In the genomic region with DNA sequence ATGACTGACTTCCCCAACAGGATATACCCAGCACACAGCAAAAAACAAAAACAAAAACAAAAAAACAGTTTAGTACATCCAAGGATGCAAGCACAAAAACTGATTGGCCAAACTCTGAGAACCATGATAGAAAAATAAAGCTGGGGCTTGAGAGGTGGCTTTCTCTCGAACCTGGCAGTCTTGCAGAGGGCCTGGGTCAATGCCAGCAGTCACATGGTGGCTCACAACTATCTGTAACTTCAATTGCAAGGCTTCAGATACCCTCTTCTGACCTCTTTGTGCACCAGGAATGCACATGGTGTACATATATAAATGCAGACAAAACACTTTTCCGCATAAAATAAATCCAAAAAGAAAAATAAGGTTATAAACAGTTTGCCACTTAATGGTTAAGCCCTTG, we compare ENCODE assay signal across 8 mouse cellular contexts. TPM values are rescaled to one million over a fixed set of nuclear protein-coding genes. Genes with fewer than 3 reads are reported as not detected.
DNase-seq lines count a peak whose midpoint lies in the region; ATAC-seq and TF ChIP-seq lines count a peak whose summit lies in the region.

No protein-coding gene starts in this region.

- no peaks in the 10 kb centered on the region for H3K9me3 ChIP-seq in kidney, postnatal 0 days (replicated peaks; ENCODE audit: low read length)
- no peaks in the 10 kb centered on the region for H3K9me3 ChIP-seq in stomach, embryonic 15.5 days

- TF ChIP-seq CTCF in kidney, postnatal 0 days (IDR thresholded peaks at IDR 0.05; ENCODE audit: low read depth), result no peak

- H3K4me2 ChIP-seq in kidney, postnatal 0 days (ENCODE audit: low read length), result peak overlapping the region; percentile 93
- peak overlapping the region; percentile 82 for H3K4me2 ChIP-seq in stomach, embryonic 15.5 days

- H3K36me3 ChIP-seq in kidney, postnatal 0 days (ENCODE audit: insufficient read depth, low read length), result no peaks in the 10 kb centered on the region
- no peaks in the 10 kb centered on the region for H3K36me3 ChIP-seq in stomach, embryonic 15.5 days

- WGBS in kidney, postnatal 0 days, result 52% methylated on average over 2 of the region's 2 CpGs
- WGBS in stomach, embryonic 15.5 days, result 49% methylated on average over 2 of the region's 2 CpGs

- ATAC-seq in kidney, postnatal 0 days (replicated peaks; ENCODE audit: low FRiP score, low read depth), result no peak
- no peak for ATAC-seq in stomach, embryonic 15.5 days (ENCODE audit: insufficient read depth, low FRiP score, low read depth)

- H3K27ac ChIP-seq in kidney, postnatal 0 days, result peak overlapping the region; percentile 95; the same call in 1 of the 2 replicates
- no peak overlapping the region for H3K27ac ChIP-seq in stomach, embryonic 15.5 days

- H3K27me3 ChIP-seq in kidney, postnatal 0 days (ENCODE audit: insufficient read depth, low read length), result no peaks in the 10 kb centered on the region
- no peaks in the 10 kb centered on the region for H3K27me3 ChIP-seq in stomach, embryonic 15.5 days (replicated peaks)

- no peak overlapping the region for H3K4me3 ChIP-seq in kidney, postnatal 0 days (replicated peaks; ENCODE audit: low read depth, low read length)
- H3K4me3 ChIP-seq in stomach, embryonic 15.5 days (replicated peaks), result peak overlapping the region; percentile 81

- H3K9ac ChIP-seq in kidney, postnatal 0 days (ENCODE audit: low read depth, low read length), result peak overlapping the region; percentile 88
- H3K9ac ChIP-seq in stomach, embryonic 15.5 days, result no peak overlapping the region

- intact Hi-C loops in gastrocnemius, postnatal 36 days (cut with DNase I), result no loop called here

- H3K4me1 ChIP-seq in kidney, postnatal 0 days (replicated peaks; ENCODE audit: insufficient read depth, low read length), result peaks cover 8% of the 10 kb centered on the region; the same call in 1 of the 2 replicates
- H3K4me1 ChIP-seq in stomach, embryonic 15.5 days, result peaks cover 13% of the 10 kb centered on the region; the same call in 1 of the 2 replicates

- DNase-seq in gastrocnemius, postnatal 10 days, result peak; percentile 52
- no peak for DNase-seq in gastrocnemius, postnatal 36 days
- peak; percentile 18 for DNase-seq in urinary bladder, postnatal 14 days (ENCODE audit: low spot score)
- no peak for DNase-seq in urinary bladder, postnatal 4 days (ENCODE audit: low spot score in 2 of 2)
- no peak for DNase-seq in kidney, postnatal 0 days (ENCODE audit: low spot score)
- DNase-seq in retina, postnatal 1 day, result no peak
- no peak for DNase-seq in natural killer cell, adult 2 months (ENCODE audit: low spot score in 2 of 2)

RNA-seq across cellular contexts. Expression of a gene that starts 1.0 kb away (rescaled TPM):
- 10 to 100 TPM; 22.9 to 25.7 TPM for total RNA-seq in gastrocnemius, postnatal 10 days (2021)
- total RNA-seq in gastrocnemius, postnatal 36 days (2021), result 10 to 100 TPM; 32.5 to 33.4 TPM
- 38.1 and 39.0 TPM in 2 replicates for polyA plus RNA-seq in kidney, postnatal 0 days (2015; fragmentation: Nextera tagmentation; extraction: Ambion mirVana)
- polyA plus RNA-seq in stomach, embryonic 15.5 days (2015; fragmentation: Nextera tagmentation; extraction: Ambion mirVana), result 38.4 and 43.0 TPM in 2 replicates

RNA-seq across cellular contexts. Expression of a gene that starts 11.8 kb away (rescaled TPM):
- 10 to 100 TPM; 11.2 to 12.3 TPM for total RNA-seq in gastrocnemius, postnatal 10 days (2021)
- total RNA-seq in gastrocnemius, postnatal 36 days (2021), result 1 to 10 TPM; 6.9 to 8.6 TPM
- 21.9 and 24.3 TPM in 2 replicates for polyA plus RNA-seq in kidney, postnatal 0 days (2015; fragmentation: Nextera tagmentation; extraction: Ambion mirVana)
- polyA plus RNA-seq in stomach, embryonic 15.5 days (2015; fragmentation: Nextera tagmentation; extraction: Ambion mirVana), result 30.1 and 30.3 TPM in 2 replicates

RNA-seq across cellular contexts. Expression of a gene that starts 30.0 kb away (rescaled TPM):
- under 1 TPM; 0.72 to 0.87 TPM for total RNA-seq in gastrocnemius, postnatal 10 days (2021)
- total RNA-seq in gastrocnemius, postnatal 36 days (2021), result not detected
- 2.4 and 3.0 TPM in 2 replicates for polyA plus RNA-seq in kidney, postnatal 0 days (2015; fragmentation: Nextera tagmentation; extraction: Ambion mirVana)
- 1.8 and 2.4 TPM in 2 replicates for polyA plus RNA-seq in stomach, embryonic 15.5 days (2015; fragmentation: Nextera tagmentation; extraction: Ambion mirVana)

RNA-seq across cellular contexts. Expression of a gene that starts 56.2 kb away (rescaled TPM):
- total RNA-seq in gastrocnemius, postnatal 10 days (2021), result 10 to 100 TPM; 16.1 to 21.2 TPM
- total RNA-seq in gastrocnemius, postnatal 36 days (2021), result 10 to 100 TPM in 1 of 2 experiments, 1 to 10 TPM in 1; 7.2 to 11.0 TPM
- 70.3 and 72.8 TPM in 2 replicates for polyA plus RNA-seq in kidney, postnatal 0 days (2015; fragmentation: Nextera tagmentation; extraction: Ambion mirVana)
- 67.4 and 68.2 TPM in 2 replicates for polyA plus RNA-seq in stomach, embryonic 15.5 days (2015; fragmentation: Nextera tagmentation; extraction: Ambion mirVana)

Comparison
In these comparisons a context has a peak if more than half of its experiments do, and no peak if none do; other contexts are left out.
1. DNase-seq: peak in gastrocnemius, postnatal 10 days (single experiment) and urinary bladder, postnatal 14 days (single experiment); none in gastrocnemius, postnatal 36 days (0 of 2), urinary bladder, postnatal 4 days (0 of 2), kidney, postnatal 0 days (single experiment), retina, postnatal 1 day (single experiment) and natural killer cell, adult 2 months (0 of 2).